Mouse (Mus musculus): ENCODE measurements around the gene Mpdu1. TPM values are rescaled to one million over a fixed set of nuclear protein-coding genes. Genes with fewer than 3 reads are reported as not detected.
A peak's percentile ranks its signal among the peaks of the same experiment; 100 is the strongest.
"Not testable (repeated sequence)": the region's sequence is repeated elsewhere in the genome, so short reads cannot be mapped to it uniquely, and the experiment has no call there.

Gene Mpdu1
- total RNA-seq, 2 experiments from 2014 or later: 55.0 to 58.8 TPM

DNA sequence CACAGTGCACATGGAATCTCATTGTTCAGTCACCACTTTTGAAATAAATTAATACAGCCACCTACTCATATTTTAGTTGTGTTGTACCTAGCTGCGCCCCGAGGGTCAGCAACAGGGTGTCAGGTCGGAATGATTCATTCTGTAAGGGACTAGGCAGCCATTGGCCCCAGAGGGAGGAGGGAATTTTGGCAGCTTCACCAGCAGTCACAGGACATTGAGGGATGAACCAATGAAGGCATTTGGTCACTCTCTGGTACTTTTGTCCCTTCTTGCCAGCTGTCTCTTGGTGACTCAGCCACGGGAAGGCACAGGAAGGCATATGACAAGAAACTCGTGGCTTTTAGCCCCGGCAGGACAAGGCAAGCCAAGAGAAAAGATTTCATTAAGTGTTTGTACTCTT, 1.4 kb upstream of the Mpdu1 start:
- no peak for DNase-seq

- DNase-seq: no peak
These were observed 677 bp upstream of the Mpdu1 start for GRCm38 (mm10) chr11:69662967-69663671.

DNA sequence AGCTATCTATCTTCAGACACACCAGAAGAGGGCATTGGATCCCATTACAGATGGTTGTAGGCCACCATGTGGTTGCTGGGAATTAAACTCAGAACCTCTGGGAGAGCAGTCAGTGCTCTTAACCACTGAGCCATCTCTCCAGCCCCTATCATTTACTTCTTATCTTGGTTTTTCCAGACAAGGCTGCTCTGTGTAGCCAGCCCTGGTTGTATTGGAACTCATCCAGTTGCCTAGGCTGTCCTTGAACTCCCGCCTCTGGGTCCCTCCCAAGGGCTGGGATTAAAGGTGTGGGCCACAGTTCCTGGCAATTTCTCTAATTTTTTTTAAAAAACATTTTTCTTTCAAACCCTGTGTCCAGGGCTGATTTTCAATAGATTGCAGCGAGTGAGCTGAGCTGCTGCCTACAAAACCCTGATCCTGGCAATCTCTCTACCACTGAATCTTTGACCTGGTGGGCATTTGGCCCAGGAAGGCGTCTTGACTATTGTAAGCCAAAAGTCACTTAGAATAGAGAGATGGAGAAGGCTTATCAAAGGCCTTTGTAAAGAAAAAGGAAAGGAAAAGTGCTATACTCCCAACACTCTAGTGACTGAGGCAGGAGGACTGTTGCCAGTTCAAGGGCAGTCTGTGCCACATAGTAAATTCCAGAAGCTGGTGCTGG, 1.1 kb downstream of the Mpdu1 start:
- DNase-seq: no peak

DNA sequence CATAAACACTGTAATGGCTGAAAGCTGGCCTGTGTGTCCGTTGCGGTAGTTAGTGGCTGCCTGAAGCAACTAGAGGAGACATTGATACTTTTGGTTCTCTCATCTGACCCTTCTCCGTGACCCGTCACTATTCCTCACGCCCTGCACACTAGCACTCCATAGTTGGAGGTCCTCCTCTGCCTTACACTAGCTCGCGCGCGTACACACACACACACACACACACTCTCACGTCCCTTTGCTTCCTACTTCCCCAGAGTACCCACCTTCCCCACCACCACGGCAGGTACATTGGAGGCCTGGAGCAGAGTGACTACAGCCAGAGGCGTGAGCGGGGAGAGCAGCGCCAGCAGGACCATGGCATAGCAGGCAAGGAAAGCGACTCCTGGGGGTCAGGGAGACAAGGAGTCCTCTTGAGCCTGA, 5.0 kb downstream of the Mpdu1 start:
- DNase-seq: no peak

DNA sequence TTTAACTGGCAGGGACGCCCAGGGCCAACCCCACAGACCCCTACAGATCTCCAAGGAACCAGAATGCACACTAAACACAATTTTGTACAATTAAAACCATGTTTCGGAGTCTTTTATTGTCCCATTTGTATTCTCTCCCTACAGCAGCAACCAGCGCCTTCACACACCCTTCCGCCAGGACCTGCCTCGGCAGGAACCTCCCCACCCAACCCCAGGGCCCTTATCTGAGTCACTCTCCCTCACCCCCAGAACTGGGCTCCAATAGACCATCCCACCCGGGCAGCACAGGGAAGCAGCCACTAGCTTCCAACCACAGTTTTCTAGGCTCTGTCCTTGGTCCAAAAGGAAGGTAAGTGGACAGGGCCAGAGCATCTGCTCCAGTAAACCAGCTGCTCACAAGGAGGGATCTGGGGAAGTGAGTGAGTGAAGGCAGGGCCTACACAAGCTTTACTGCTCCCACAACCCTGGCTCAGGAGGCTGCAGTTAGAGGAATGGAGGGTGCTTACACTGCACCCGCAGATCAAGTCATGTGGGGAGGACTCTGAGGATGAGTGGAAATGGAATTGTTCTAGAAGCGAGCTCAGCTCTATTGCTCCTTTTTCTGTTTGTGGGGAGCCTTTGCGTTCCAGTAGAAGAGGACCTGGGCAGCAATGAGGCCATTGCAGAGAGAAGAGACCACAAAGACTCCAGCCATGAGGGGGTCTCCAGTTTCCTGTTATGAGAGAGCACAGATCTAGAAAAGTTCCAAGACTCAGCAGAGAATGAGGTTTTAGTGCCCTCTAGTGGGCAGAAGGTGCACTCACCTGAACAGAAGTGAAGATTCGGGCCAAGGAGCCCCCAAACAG, 5.6 kb downstream of the Mpdu1 start:
- DNase-seq: no peak

GRCm38 (mm10) chr11:69656065-69656455, 6.4 kb downstream of the Mpdu1 start:
- no peak for DNase-seq

- peak; percentile 69 to 74 for DNase-seq
These were observed 7.0 kb downstream of the Mpdu1 start, which contains the start of gene Sox15 for GRCm38 (mm10) chr11:69655264-69656064. Sox15 (plus strand) TSS chr11:69655314.

DNA sequence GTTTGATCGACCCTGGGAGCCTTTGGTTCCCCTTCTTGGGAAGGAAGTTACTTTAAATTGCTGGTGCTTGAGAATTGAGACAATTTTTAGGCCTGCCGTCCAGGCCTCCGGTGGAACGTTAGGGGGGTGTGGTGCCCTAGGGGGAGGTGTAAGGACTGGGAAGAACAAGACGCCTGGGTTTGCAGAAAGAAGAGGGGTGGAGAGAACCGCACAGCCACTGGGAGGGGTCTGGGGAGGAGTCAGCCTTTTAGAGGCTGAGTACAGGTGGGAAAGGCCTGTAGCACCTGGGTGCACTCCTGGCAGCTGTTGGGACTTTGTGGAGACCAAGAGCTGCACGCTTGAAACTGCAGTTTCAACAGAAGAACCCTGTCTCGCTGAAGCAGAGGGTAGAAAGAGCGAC, 7.7 kb downstream of the Mpdu1 start:
- DNase-seq: no peak

- DNase-seq: no peak
These were observed 9.0 kb downstream of the Mpdu1 start for GRCm38 (mm10) chr11:69653399-69653798.

- DNase-seq: no peak
These were observed 16.6 kb downstream of the Mpdu1 start for GRCm38 (mm10) chr11:69645860-69646259.

- DNase-seq: no peak
These were observed 27.0 kb downstream of the Mpdu1 start for GRCm38 (mm10) chr11:69635471-69635870.

- DNase-seq: peak in 1 of 2 experiments; percentile 53
These were observed 29.1 kb downstream of the Mpdu1 start for GRCm38 (mm10) chr11:69633128-69633866.

DNA sequence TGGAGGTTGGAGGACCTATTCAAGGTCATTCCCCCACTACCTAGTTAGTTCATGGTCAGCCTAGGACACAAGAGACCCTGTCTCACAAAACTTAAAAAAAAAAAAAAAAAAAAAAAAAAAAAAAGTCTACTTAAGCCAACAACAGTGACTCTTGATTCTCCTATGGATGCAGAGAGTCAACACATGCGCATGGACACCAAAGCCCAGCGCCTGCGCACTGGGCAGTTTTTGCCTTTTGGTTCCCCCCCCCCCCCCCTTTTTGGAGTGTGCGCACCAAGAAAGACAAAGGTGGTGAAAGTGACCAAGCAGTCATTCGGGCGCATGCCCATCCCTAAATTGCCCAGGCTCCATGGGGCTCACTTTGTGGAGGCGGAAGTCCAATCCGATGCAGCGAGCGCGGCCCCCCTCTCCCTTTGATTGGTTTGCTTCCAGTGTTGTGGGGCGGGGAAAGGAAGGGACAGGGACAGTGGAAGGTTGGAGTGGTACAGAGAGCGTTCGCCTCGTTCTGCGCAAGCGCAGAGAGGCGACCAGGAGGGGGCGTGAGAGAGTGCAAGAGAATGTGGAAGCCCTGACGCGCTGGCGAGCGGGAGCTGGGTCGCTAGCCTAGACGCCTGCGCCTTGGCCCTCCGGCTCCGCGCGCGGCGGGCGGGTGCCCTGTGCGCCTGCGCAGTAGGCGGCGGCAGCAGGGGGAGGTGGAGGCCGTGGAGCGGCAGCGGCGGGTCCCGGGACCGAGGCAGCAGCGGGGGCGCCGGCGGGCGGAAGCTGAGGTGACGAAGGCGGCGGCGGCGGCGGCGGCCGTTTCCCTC, 30.0 kb downstream of the Mpdu1 start, which contains the start of gene Fxr2:
Gene Fxr2, plus strand, starts transcription at position 707 of the 806 bp plus-strand sequence.
- DNase-seq: peak; percentile 100

- no peak for DNase-seq
These were observed 32.6 kb downstream of the Mpdu1 start for GRCm38 (mm10) chr11:69629802-69630201.

DNA sequence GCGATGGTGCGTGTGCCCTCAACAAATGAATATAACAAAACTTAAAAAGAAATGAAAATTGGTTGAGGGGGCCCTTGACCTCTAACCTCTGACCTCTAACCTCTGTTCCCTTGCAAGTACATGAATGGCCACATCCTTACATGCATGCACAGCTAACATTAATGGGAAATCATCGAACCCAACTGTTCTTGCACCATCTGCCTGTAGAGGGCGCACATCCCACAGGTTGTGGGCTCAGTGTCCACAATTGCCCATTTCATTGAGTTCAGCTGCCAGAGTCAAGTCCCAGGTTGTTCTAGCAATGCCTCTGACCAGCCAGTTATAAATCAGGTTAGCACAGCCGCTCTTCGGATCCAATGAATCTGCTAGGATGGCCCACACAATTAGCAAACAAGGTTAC, 34.2 kb downstream of the Mpdu1 start:
- peak; percentile 50 to 64 for DNase-seq

GRCm38 (mm10) chr11:69624339-69624738, 38.1 kb downstream of the Mpdu1 start:
- DNase-seq: not testable (repeated sequence)

GRCm38 (mm10) chr11:69623006-69623405, 39.4 kb downstream of the Mpdu1 start:
- DNase-seq: no peak

- DNase-seq: no peak
These were observed 40.0 kb downstream of the Mpdu1 start for GRCm38 (mm10) chr11:69622406-69622805.

- DNase-seq: peak; percentile 48 to 50
These were observed 40.7 kb downstream of the Mpdu1 start, which contains the start of gene Sat2 for GRCm38 (mm10) chr11:69621571-69622268. Sat2 (plus strand) TSS chr11:69622024.

All from layer of hippocampus, postnatal 36 days (tissue).